Mouse (Mus musculus): ENCODE results near the gene Lman2. TPM values are rescaled to one million over a fixed set of nuclear protein-coding genes. Genes with fewer than 3 reads are reported as not detected.

Gene Lman2
- polyA plus RNA-seq, 1 experiment from 2014 or later, result 36.5 TPM

DNA sequence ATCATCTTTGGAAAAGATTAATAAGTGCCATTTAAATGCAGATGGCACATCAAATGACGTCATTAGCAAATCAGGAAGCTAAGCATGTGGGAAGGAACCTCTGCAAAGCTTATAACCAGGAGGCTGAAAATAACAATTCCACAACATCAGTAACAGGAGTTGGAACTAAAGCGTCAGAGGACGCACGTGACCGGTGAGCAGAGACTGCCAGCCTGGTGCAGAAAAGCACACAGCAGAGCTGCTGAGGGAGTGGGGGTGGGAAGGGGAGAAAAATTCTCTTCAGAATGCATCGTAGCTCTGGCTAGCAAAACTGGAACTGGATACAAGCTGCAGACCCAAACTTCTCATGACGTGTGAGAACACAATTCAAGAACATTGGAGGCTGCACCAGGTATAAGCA, 18.3 kb downstream of the Lman2 start:
- Histone ChIP-seq H3K27ac (ENCODE audit: low read depth, low read length) (no peak overlapping the region), H3K4me3 (ENCODE audit: low read depth, low read length) (no peak overlapping the region), H3K27me3 (ENCODE audit: control insufficient read depth, insufficient read depth, low read length) (no peaks in the 10 kb centered on the region), H3K9me3 (ENCODE audit: control insufficient read depth, low read length) (no peaks in the 10 kb centered on the region), H3K9ac (replicated peaks; ENCODE audit: low read depth, low read length) (no peak overlapping the region), H3K36me3 (ENCODE audit: control insufficient read depth, insufficient read depth, low read length) (peaks cover 46% of the 10 kb centered on the region), H3K4me2 (ENCODE audit: low read depth, low read length) (no peak overlapping the region), H3K4me1 (ENCODE audit: control insufficient read depth, insufficient read depth, low read length) (no peaks in the 10 kb centered on the region)
- WGBS, result 85% methylated on average over 7 of the region's 7 CpGs
- ATAC-seq (ENCODE audit: low read depth), result no peak

- ATAC-seq (ENCODE audit: low read depth), result no peak
- H3K27ac ChIP-seq (ENCODE audit: low read depth, low read length), result no peak overlapping the region
- H3K4me2 ChIP-seq (ENCODE audit: low read depth, low read length), result no peak overlapping the region
- H3K36me3 ChIP-seq (ENCODE audit: control insufficient read depth, insufficient read depth, low read length), result peaks cover 29% of the 10 kb centered on the region
- H3K27me3 ChIP-seq (ENCODE audit: control insufficient read depth, insufficient read depth, low read length), result no peaks in the 10 kb centered on the region
- 42% methylated on average over 11 of the region's 11 CpGs for WGBS
- H3K9me3 ChIP-seq (ENCODE audit: control insufficient read depth, low read length), result no peaks in the 10 kb centered on the region
- no peak overlapping the region for H3K9ac ChIP-seq (replicated peaks; ENCODE audit: low read depth, low read length)
- no peaks in the 10 kb centered on the region for H3K4me1 ChIP-seq (ENCODE audit: control insufficient read depth, insufficient read depth, low read length)
- H3K4me3 ChIP-seq (ENCODE audit: low read depth, low read length), result no peak overlapping the region
Measured at GRCm38 (mm10) chr13:55342469-55342868, 20.1 kb downstream of the Lman2 start.

DNA sequence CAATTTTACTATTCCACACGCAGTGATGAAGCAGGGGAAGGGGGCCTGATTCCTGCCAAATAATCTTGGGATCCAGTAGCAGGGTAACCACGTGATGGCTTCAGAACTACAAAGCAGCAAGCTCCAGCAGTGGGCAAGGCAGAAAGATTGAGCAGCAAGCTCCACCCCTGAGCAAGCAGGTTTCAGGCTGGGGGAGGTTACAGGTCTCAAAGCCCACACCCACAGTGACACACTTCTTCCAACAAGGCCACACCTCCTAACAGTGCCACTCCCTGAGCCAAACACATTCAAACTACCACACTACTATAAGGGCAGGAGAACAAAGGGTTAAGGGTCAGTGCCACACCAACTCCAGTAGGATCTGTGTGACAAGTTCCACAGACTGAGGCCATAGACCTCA, 23.3 kb downstream of the Lman2 start:
- Histone ChIP-seq H3K4me2 (ENCODE audit: low read depth, low read length) (no peak overlapping the region), H3K36me3 (ENCODE audit: control insufficient read depth, insufficient read depth, low read length) (0 out of 2 replicates have a peak, but pooled peaks cover 2% of the 10 kb centered on the region), H3K4me3 (ENCODE audit: low read depth, low read length) (no peak overlapping the region), H3K9ac (replicated peaks; ENCODE audit: low read depth, low read length) (no peak overlapping the region), H3K27ac (ENCODE audit: low read depth, low read length) (no peak overlapping the region), H3K9me3 (ENCODE audit: control insufficient read depth, low read length) (no peaks in the 10 kb centered on the region), H3K27me3 (ENCODE audit: control insufficient read depth, insufficient read depth, low read length) (no peaks in the 10 kb centered on the region), H3K4me1 (ENCODE audit: control insufficient read depth, insufficient read depth, low read length) (no peaks in the 10 kb centered on the region)
- no peak for ATAC-seq (ENCODE audit: low read depth)
- WGBS, result 33% methylated on average over 2 of the region's 2 CpGs

- Histone ChIP-seq H3K4me2 (ENCODE audit: low read depth, low read length) (no peak overlapping the region), H3K9me3 (ENCODE audit: control insufficient read depth, low read length) (no peaks in the 10 kb centered on the region), H3K36me3 (ENCODE audit: control insufficient read depth, insufficient read depth, low read length) (no peaks in the 10 kb centered on the region), H3K4me1 (ENCODE audit: control insufficient read depth, insufficient read depth, low read length) (no peaks in the 10 kb centered on the region), H3K4me3 (ENCODE audit: low read depth, low read length) (no peak overlapping the region), H3K27ac (ENCODE audit: low read depth, low read length) (no peak overlapping the region), H3K27me3 (ENCODE audit: control insufficient read depth, insufficient read depth, low read length) (no peaks in the 10 kb centered on the region), H3K9ac (replicated peaks; ENCODE audit: low read depth, low read length) (no peak overlapping the region)
- WGBS, result 65% methylated on average over 12 of the region's 12 CpGs
- ATAC-seq (ENCODE audit: low read depth), result no peak
Measured at GRCm38 (mm10) chr13:55338131-55339054, 24.2 kb downstream of the Lman2 start.

GRCm38 (mm10) chr13:55337341-55337975, 25.1 kb downstream of the Lman2 start:
- WGBS, result 68% methylated on average over 10 of the region's 10 CpGs
- H3K4me2 ChIP-seq (ENCODE audit: low read depth, low read length), result no peak overlapping the region
- H3K27me3 ChIP-seq (ENCODE audit: control insufficient read depth, insufficient read depth, low read length), result no peaks in the 10 kb centered on the region
- H3K27ac ChIP-seq (ENCODE audit: low read depth, low read length), result no peak overlapping the region
- H3K9me3 ChIP-seq (ENCODE audit: control insufficient read depth, low read length), result no peaks in the 10 kb centered on the region
- H3K36me3 ChIP-seq (ENCODE audit: control insufficient read depth, insufficient read depth, low read length), result no peaks in the 10 kb centered on the region
- H3K4me1 ChIP-seq (ENCODE audit: control insufficient read depth, insufficient read depth, low read length), result no peaks in the 10 kb centered on the region
- H3K4me3 ChIP-seq (ENCODE audit: low read depth, low read length), result no peak overlapping the region
- no peak for ATAC-seq (ENCODE audit: low read depth)
- H3K9ac ChIP-seq (replicated peaks; ENCODE audit: low read depth, low read length), result no peak overlapping the region

GRCm38 (mm10) chr13:55335701-55336100, 26.9 kb downstream of the Lman2 start:
- no peaks in the 10 kb centered on the region for H3K4me1 ChIP-seq (ENCODE audit: control insufficient read depth, insufficient read depth, low read length)
- no peaks in the 10 kb centered on the region for H3K36me3 ChIP-seq (ENCODE audit: control insufficient read depth, insufficient read depth, low read length)
- WGBS, result 88% methylated on average over 4 of the region's 4 CpGs
- H3K27ac ChIP-seq (ENCODE audit: low read depth, low read length), result no peak overlapping the region
- no peak for ATAC-seq (ENCODE audit: low read depth)
- no peaks in the 10 kb centered on the region for H3K27me3 ChIP-seq (ENCODE audit: control insufficient read depth, insufficient read depth, low read length)
- H3K9me3 ChIP-seq (ENCODE audit: control insufficient read depth, low read length), result no peaks in the 10 kb centered on the region
- H3K4me2 ChIP-seq (ENCODE audit: low read depth, low read length), result no peak overlapping the region
- H3K4me3 ChIP-seq (ENCODE audit: low read depth, low read length), result no peak overlapping the region
- no peak overlapping the region for H3K9ac ChIP-seq (replicated peaks; ENCODE audit: low read depth, low read length)

GRCm38 (mm10) chr13:55332331-55332730, 30.3 kb downstream of the Lman2 start:
- no peak for ATAC-seq (ENCODE audit: low read depth)
- H3K4me3 ChIP-seq (ENCODE audit: low read depth, low read length), result no peak overlapping the region

GRCm38 (mm10) chr13:55330567-55331400, 31.8 kb downstream of the Lman2 start:
- no peak overlapping the region; the same call in 1 of the 2 replicates for H3K9ac ChIP-seq (replicated peaks; ENCODE audit: low read depth, low read length)
- H3K4me2 ChIP-seq (ENCODE audit: low read depth, low read length), result peak overlapping the region; percentile 70
- H3K27me3 ChIP-seq (ENCODE audit: control insufficient read depth, insufficient read depth, low read length), result no peaks in the 10 kb centered on the region
- H3K27ac ChIP-seq (ENCODE audit: low read depth, low read length), result peak overlapping the region; percentile 66
- no peaks in the 10 kb centered on the region for H3K9me3 ChIP-seq (ENCODE audit: control insufficient read depth, low read length)
- no peak for ATAC-seq (ENCODE audit: low read depth)
- WGBS, result 56% methylated on average over 14 of the region's 14 CpGs
- H3K4me3 ChIP-seq (ENCODE audit: low read depth, low read length), result peak overlapping the region; percentile 55
- H3K36me3 ChIP-seq (ENCODE audit: control insufficient read depth, insufficient read depth, low read length), result peaks cover 5% of the 10 kb centered on the region; the same call in 1 of the 2 replicates
- peaks cover 15% of the 10 kb centered on the region; the same call in 1 of the 2 replicates for H3K4me1 ChIP-seq (ENCODE audit: control insufficient read depth, insufficient read depth, low read length)

More at GRCm38 (mm10) chr13:55332331-55332730, 30.3 kb downstream of the Lman2 start:
- 88% methylated on average over 3 of the region's 3 CpGs for WGBS
- Histone ChIP-seq H3K4me1 (ENCODE audit: control insufficient read depth, insufficient read depth, low read length) (peaks cover 12% of the 10 kb centered on the region; the same call in 1 of the 2 replicates), H3K9ac (replicated peaks; ENCODE audit: low read depth, low read length) (no peak overlapping the region), H3K27ac (ENCODE audit: low read depth, low read length) (no peak overlapping the region), H3K36me3 (ENCODE audit: control insufficient read depth, insufficient read depth, low read length) (no peaks in the 10 kb centered on the region), H3K9me3 (ENCODE audit: control insufficient read depth, low read length) (no peaks in the 10 kb centered on the region), H3K4me2 (ENCODE audit: low read depth, low read length) (no peak overlapping the region), H3K27me3 (ENCODE audit: control insufficient read depth, insufficient read depth, low read length) (no peaks in the 10 kb centered on the region)
